Mouse (Mus musculus) liver, postnatal 0 days (tissue): Measurements from ENCODE around the gene Cd300ld.

Experiments
- CTCF ChIP-seq: sonication (generic); IDR thresholded peaks from 2 replicates; pipeline ENCODE4 v1.5.1; 2016; ENCODE audit warnings: antibody characterized with exemption, low read depth
- EP300 ChIP-seq: IDR thresholded peaks from 2 replicates; pipeline ENCODE4 v1.6.1; 2016; ENCODE audit warnings: antibody characterized with exemption, low read depth, mild to moderate bottlenecking

GRCm38 (mm10) chr11:114965182-114965828 lies 24.4 kb downstream of the Cd300ld start:
- no peak for TF ChIP-seq CTCF
- no peak for TF ChIP-seq EP300
